Comparison of ENCODE assay signal across 20 mouse cellular contexts in the genomic region with DNA sequence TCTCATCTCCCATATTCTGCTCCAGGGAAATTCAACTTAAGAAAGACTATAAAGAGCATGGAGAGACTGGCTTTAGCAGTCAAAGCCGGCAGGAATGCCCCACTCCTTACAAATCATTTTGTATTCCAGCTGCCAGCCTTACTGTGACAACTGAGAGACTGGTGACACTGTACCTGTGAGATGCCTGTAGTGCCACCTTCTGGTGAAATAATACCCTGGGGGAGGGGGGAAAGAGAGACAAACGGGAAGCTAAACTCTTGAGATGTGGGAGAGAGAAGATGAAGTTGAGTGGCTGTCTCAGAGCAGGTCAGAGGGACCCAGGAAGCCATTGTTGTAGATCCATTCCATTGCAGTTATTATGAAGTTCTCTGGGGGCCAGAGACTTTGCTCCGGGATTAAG. TPM values are rescaled to one million over a fixed set of nuclear protein-coding genes. Genes with fewer than 3 reads are reported as not detected.
DNase-seq lines count a peak whose midpoint lies in the region; ATAC-seq and TF ChIP-seq lines count a peak whose summit lies in the region.
"Not testable (repeated sequence)": the region's sequence is repeated elsewhere in the genome, so short reads cannot be mapped to it uniquely, and the experiment has no call there.
"Had no signal": no experiment of that assay in that cellular context is flagged by ENCODE, and none has a peak within 500 bp of the region (broad histone marks: within the 10 kb centered on the region; RNA-seq: fewer than 3 reads in every experiment).

No protein-coding gene starts in this region.

- not testable (repeated sequence) for H3K4me3 ChIP-seq in midbrain, postnatal 0 days (ENCODE audit: low read depth, low read length); stomach, postnatal 0 days (ENCODE audit: low read depth, low read length)

- not testable (repeated sequence) for H3K4me2 ChIP-seq in midbrain, postnatal 0 days (ENCODE audit: low read depth, low read length, poor library complexity, severe bottlenecking); stomach, postnatal 0 days (replicated peaks; ENCODE audit: low read depth)

- H3K27me3 ChIP-seq in Patski; midbrain, postnatal 0 days (ENCODE audit: insufficient read depth, low read length); stomach, postnatal 0 days (ENCODE audit: control insufficient read depth, insufficient read depth, low read length): not testable (repeated sequence)

- H3K9me3 ChIP-seq in midbrain, postnatal 0 days (ENCODE audit: low read length); stomach, postnatal 0 days (ENCODE audit: control insufficient read depth, low read length): not testable (repeated sequence)

- not testable (repeated sequence) for DNase-seq in Patski (ENCODE audit: low read depth, low spot score); midbrain, postnatal 0 days (ENCODE audit: low spot score); stomach, postnatal 0 days (ENCODE audit: low spot score)
- DNase-seq in kidney, adult 9 months, result peak; percentile 23
- DNase-seq in lung, postnatal 36 days, result peak; percentile 12

- CTCF ChIA-PET in Patski (lab: Charles Lee), result not testable (repeated sequence)

- TF ChIP-seq EP300 in stomach, postnatal 0 days (optimal IDR thresholded peaks at IDR 0.05), result not testable (repeated sequence)

- TF ChIP-seq CTCF in Patski (IDR thresholded peaks at IDR 0.05), result peak; percentile 23
- TF ChIP-seq CTCF in midbrain, postnatal 0 days (IDR thresholded peaks at IDR 0.05), result 0 out of 2 replicates have a peak, but pooled peaks have one; percentile 17
- peak; percentile 22 for TF ChIP-seq CTCF in stomach, postnatal 0 days (IDR thresholded peaks at IDR 0.05; ENCODE audit: low read depth)

- 56% methylated on average over 1 of the region's 3 CpGs for WGBS in midbrain, postnatal 0 days
- 48% methylated on average over 1 of the region's 3 CpGs for WGBS in stomach, postnatal 0 days

- not testable (repeated sequence) for H3K27ac ChIP-seq in midbrain, postnatal 0 days (ENCODE audit: low read depth, low read length); stomach, postnatal 0 days (replicated peaks)

- in situ Hi-C loops in Patski (cut with MboI; ENCODE audit: low pct_unique_long_range_greater_than_20kb), result not testable (repeated sequence)

- POLR2A ChIA-PET in Patski (lab: Charles Lee), result not testable (repeated sequence)

- ATAC-seq in Patski; midbrain, postnatal 0 days (ENCODE audit: low FRiP score); stomach, postnatal 0 days (ENCODE audit: low FRiP score, low TSS enrichment): not testable (repeated sequence)
- ATAC-seq in common myeloid progenitor, adult 5-6 weeks (replicated peaks; ENCODE audit: low read depth, poor library complexity, severe bottlenecking), result peak; percentile 68
- ATAC-seq in hematopoietic stem cell, adult 5-6 weeks (replicated peaks in 1 of 2; ENCODE audit: insufficient read depth in 1 of 2, low FRiP score in 2 of 2, low TSS enrichment in 1 of 2, low read depth in 1 of 2, poor library complexity in 2 of 2, severe bottlenecking in 2 of 2), result peak; percentile 47 to 52; a peak in 2 of 4 replicates

- not testable (repeated sequence) for H3K9ac ChIP-seq in midbrain, postnatal 0 days (replicated peaks; ENCODE audit: low read length, poor library complexity, severe bottlenecking); stomach, postnatal 0 days (ENCODE audit: low read length)

- not testable (repeated sequence) for H3K36me3 ChIP-seq in midbrain, postnatal 0 days (ENCODE audit: insufficient read depth, low read length); stomach, postnatal 0 days (ENCODE audit: control insufficient read depth, insufficient read depth, low read length)

- H3K4me1 ChIP-seq in midbrain, postnatal 0 days (ENCODE audit: insufficient read depth, low read length); stomach, postnatal 0 days (replicated peaks; ENCODE audit: control insufficient read depth, insufficient read depth): not testable (repeated sequence)

RNA-seq across cellular contexts. Expression of gene Unc93a, which starts 42.4 kb away (rescaled TPM):
- polyA plus RNA-seq in Patski (2021), result 2.3 TPM
- total RNA-seq in common myeloid progenitor, adult 5-6 weeks (2017), result not detected in 2 replicates
- total RNA-seq in hematopoietic stem cell, adult 5-6 weeks (2017), result not detected in 2 replicates
- 0.14 TPM in 1 of 2 replicates, not detected in the other for total RNA-seq in midbrain, postnatal 0 days (2014; rRNA removed)
- 0.05 and 0.17 TPM in 2 replicates for polyA plus RNA-seq in midbrain, postnatal 0 days (2015; fragmentation: Nextera tagmentation; extraction: Ambion mirVana)
- polyA plus RNA-seq in stomach, postnatal 0 days (2015; fragmentation: Nextera tagmentation; extraction: Ambion mirVana), result 0.05 TPM in 2 replicates
- total RNA-seq: gastrocnemius, adult 18-20 months; gastrocnemius, postnatal 14 days; heart, postnatal 36 days had no signal
- polyA plus RNA-seq: C2C12; embryonic facial prominence, embryonic 13.5 days; forebrain, embryonic 12.5 days; heart, embryonic 13.5 days; heart, postnatal 0 days; hindbrain, embryonic 12.5 days; hindbrain, embryonic 16.5 days had no signal

RNA-seq across cellular contexts. Expression of gene Smok2a, which starts 47.0 kb away (rescaled TPM):
- polyA plus RNA-seq in Patski (2021), result not detected
- total RNA-seq in common myeloid progenitor, adult 5-6 weeks (2017), result not detected in 2 replicates
- not detected in 2 replicates for total RNA-seq in hematopoietic stem cell, adult 5-6 weeks (2017)
- total RNA-seq in midbrain, postnatal 0 days (2014; rRNA removed), result not detected in 2 replicates
- not detected in 2 replicates for polyA plus RNA-seq in midbrain, postnatal 0 days (2015; fragmentation: Nextera tagmentation; extraction: Ambion mirVana)
- polyA plus RNA-seq in stomach, postnatal 0 days (2015; fragmentation: Nextera tagmentation; extraction: Ambion mirVana), result 0.08 TPM in 1 of 2 replicates, not detected in the other
- total RNA-seq: adrenal gland, adult 8-10 months; gastrocnemius, adult 18-20 months; gastrocnemius, postnatal 14 days; heart, postnatal 36 days had no signal
- polyA plus RNA-seq: C2C12; embryonic facial prominence, embryonic 13.5 days; forebrain, embryonic 12.5 days; forebrain, embryonic 16.5 days; gonadal fat pad, adult 2 months; heart, embryonic 13.5 days; heart, postnatal 0 days; hindbrain, embryonic 12.5 days; hindbrain, embryonic 16.5 days had no signal

RNA-seq across cellular contexts. Expression of gene Smok2b, which starts 56.0 kb away (rescaled TPM):
- not detected for polyA plus RNA-seq in Patski (2021)
- total RNA-seq in common myeloid progenitor, adult 5-6 weeks (2017), result not detected in 2 replicates
- not detected in 2 replicates for total RNA-seq in hematopoietic stem cell, adult 5-6 weeks (2017)
- not detected in 2 replicates for total RNA-seq in midbrain, postnatal 0 days (2014; rRNA removed)
- polyA plus RNA-seq in midbrain, postnatal 0 days (2015; fragmentation: Nextera tagmentation; extraction: Ambion mirVana), result not detected in 2 replicates
- 0.07 TPM in 1 of 2 replicates, not detected in the other for polyA plus RNA-seq in stomach, postnatal 0 days (2015; fragmentation: Nextera tagmentation; extraction: Ambion mirVana)
- total RNA-seq: adrenal gland, adult 8-10 months; gastrocnemius, adult 18-20 months; gastrocnemius, postnatal 14 days; heart, postnatal 36 days had no signal
- polyA plus RNA-seq: C2C12; embryonic facial prominence, embryonic 13.5 days; forebrain, embryonic 12.5 days; forebrain, embryonic 16.5 days; gonadal fat pad, adult 2 months; heart, embryonic 13.5 days; heart, postnatal 0 days; hindbrain, embryonic 12.5 days; hindbrain, embryonic 16.5 days had no signal
